Mouse (Mus musculus): Measurements from ENCODE around the gene Dpp9. TPM values are rescaled to one million over a fixed set of nuclear protein-coding genes. Genes with fewer than 3 reads are reported as not detected.
A peak's percentile ranks its signal among the peaks of the same experiment; 100 is the strongest.

Dpp9 gene
- polyA plus RNA-seq, 1 experiment from 2014 or later, result 43.0 TPM

GRCm38 (mm10) chr17:56219251-56219650 lies 546 bp upstream of the Dpp9 start:
- 46% methylated on average over 12 of the region's 12 CpGs for WGBS
- DNase-seq (ENCODE audit: low spot score), result no peak
- no peaks in the 10 kb centered on the region for H3K9me3 ChIP-seq
- peaks cover 36% of the 10 kb centered on the region for H3K4me1 ChIP-seq (replicated peaks)
- H3K4me3 ChIP-seq, result peak overlapping the region; percentile 95
- peaks cover 17% of the 10 kb centered on the region for H3K36me3 ChIP-seq
- H3K27ac ChIP-seq, result peak overlapping the region; percentile 95
- H3K27me3 ChIP-seq (ENCODE audit: insufficient read depth, poor library complexity, severe bottlenecking), result no peaks in the 10 kb centered on the region

DNA sequence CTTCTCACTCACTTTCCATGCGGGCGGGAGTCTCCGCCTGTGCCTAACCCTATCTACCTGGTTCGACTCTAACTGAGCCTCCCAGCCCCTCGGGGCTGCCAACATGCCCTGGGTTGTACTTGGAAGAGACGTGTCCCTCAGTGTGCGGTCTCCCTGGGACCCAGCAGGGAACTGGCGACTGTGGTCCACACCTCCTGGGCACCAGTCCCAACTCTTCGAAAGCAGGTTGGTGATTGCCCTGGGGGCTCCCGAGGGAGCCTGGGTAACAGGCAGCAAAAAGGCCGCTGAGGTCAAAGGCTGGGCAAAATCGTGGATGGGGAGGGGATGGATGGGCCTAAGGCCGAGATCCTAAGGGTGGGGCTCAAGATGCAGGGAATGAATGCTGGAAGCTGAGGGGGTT lies 1.0 kb downstream of the Dpp9 start:
- no peak for DNase-seq (ENCODE audit: low spot score)
- Histone ChIP-seq H3K27me3 (ENCODE audit: insufficient read depth, poor library complexity, severe bottlenecking) (no peaks in the 10 kb centered on the region), H3K4me3 (peak overlapping the region; percentile 95), H3K4me1 (replicated peaks) (peaks cover 36% of the 10 kb centered on the region), H3K9me3 (no peaks in the 10 kb centered on the region), H3K27ac (peak overlapping the region; percentile 95), H3K36me3 (peaks cover 24% of the 10 kb centered on the region)
- 73% methylated on average over 13 of the region's 13 CpGs for WGBS

- Histone ChIP-seq H3K4me3 (no peak overlapping the region), H3K27ac (no peak overlapping the region), H3K9me3 (no peaks in the 10 kb centered on the region), H3K27me3 (ENCODE audit: insufficient read depth, poor library complexity, severe bottlenecking) (no peaks in the 10 kb centered on the region), H3K36me3 (peaks cover 56% of the 10 kb centered on the region), H3K4me1 (replicated peaks) (peaks cover 26% of the 10 kb centered on the region)
- DNase-seq (ENCODE audit: low spot score), result no peak
- 80% methylated on average over 1 of the region's 1 CpGs for WGBS
Measured at GRCm38 (mm10) chr17:56214229-56214628, 4.5 kb downstream of the Dpp9 start.

GRCm38 (mm10) chr17:56212676-56213075 lies 6.0 kb downstream of the Dpp9 start:
- DNase-seq (ENCODE audit: low spot score), result no peak
- Histone ChIP-seq H3K9me3 (no peaks in the 10 kb centered on the region), H3K36me3 (peaks cover 71% of the 10 kb centered on the region), H3K4me3 (no peak overlapping the region), H3K27me3 (ENCODE audit: insufficient read depth, poor library complexity, severe bottlenecking) (no peaks in the 10 kb centered on the region), H3K27ac (no peak overlapping the region), H3K4me1 (replicated peaks) (peaks cover 19% of the 10 kb centered on the region)
- 77% methylated on average over 6 of the region's 6 CpGs for WGBS

GRCm38 (mm10) chr17:56211090-56211489 lies 7.6 kb downstream of the Dpp9 start:
- 97% methylated on average over 2 of the region's 2 CpGs for WGBS
- peaks cover 4% of the 10 kb centered on the region for H3K4me1 ChIP-seq (replicated peaks)
- H3K27ac ChIP-seq, result no peak overlapping the region
- no peak overlapping the region for H3K4me3 ChIP-seq
- H3K27me3 ChIP-seq (ENCODE audit: insufficient read depth, poor library complexity, severe bottlenecking), result no peaks in the 10 kb centered on the region
- no peaks in the 10 kb centered on the region for H3K9me3 ChIP-seq
- DNase-seq (ENCODE audit: low spot score), result no peak
- H3K36me3 ChIP-seq, result peaks cover 81% of the 10 kb centered on the region

DNA sequence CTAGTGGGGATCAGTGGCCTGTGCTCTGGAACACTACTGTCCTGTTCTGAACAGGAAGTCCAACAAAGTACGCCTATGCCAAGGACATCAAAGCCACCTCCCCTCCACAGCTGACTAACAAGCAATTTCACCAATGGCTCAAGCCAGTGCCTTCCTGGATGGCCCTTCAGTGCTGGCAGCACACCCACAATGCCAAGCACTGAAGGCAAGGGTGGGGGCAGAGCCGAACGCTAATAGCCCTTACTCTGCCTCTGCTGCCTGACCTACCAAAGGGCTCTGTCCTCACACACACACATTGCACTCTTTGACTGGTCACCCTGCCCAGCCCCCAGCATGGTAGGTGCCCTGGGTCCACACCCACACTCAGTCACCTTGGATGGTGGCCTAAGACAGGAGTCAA lies 9.9 kb downstream of the Dpp9 start:
- no peaks in the 10 kb centered on the region for H3K9me3 ChIP-seq
- DNase-seq (ENCODE audit: low spot score), result no peak
- 94% methylated on average over 3 of the region's 3 CpGs for WGBS
- no peak overlapping the region for H3K27ac ChIP-seq
- H3K36me3 ChIP-seq, result peaks cover 93% of the 10 kb centered on the region
- no peak overlapping the region for H3K4me3 ChIP-seq
- no peaks in the 10 kb centered on the region for H3K4me1 ChIP-seq (replicated peaks)
- no peaks in the 10 kb centered on the region for H3K27me3 ChIP-seq (ENCODE audit: insufficient read depth, poor library complexity, severe bottlenecking)

DNA sequence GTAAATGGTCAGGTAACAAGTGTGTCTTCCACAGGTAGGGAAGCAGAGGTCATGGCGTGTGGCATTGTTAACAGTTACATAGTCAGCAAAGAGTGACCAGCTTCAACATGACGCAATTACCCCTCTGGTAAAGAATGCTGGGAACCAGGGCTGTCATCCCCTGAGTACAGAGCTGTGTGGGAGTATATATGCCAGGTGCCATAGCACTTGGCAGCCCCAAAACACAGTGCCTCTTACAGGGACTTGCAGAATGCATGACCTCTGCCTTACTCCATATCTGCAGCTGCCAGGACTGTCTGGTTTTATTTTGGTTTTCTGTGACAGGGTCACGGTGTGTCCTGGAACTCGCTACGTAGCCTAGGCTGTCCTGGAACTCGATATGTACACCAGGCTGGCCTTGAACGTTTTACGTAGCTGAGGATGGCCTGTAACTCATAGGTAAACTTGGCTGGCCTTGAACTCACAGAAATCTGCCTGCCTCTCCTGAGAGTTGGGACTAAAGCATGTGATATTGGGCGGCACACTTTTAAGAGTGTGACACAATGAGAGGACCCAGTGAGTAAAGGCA lies 10.7 kb downstream of the Dpp9 start:
- peaks cover 97% of the 10 kb centered on the region for H3K36me3 ChIP-seq
- H3K27me3 ChIP-seq (ENCODE audit: insufficient read depth, poor library complexity, severe bottlenecking), result no peaks in the 10 kb centered on the region
- H3K9me3 ChIP-seq, result no peaks in the 10 kb centered on the region
- no peak overlapping the region for H3K27ac ChIP-seq
- no peak overlapping the region for H3K4me3 ChIP-seq
- 93% methylated on average over 9 of the region's 9 CpGs for WGBS
- H3K4me1 ChIP-seq (replicated peaks), result no peaks in the 10 kb centered on the region
- DNase-seq (ENCODE audit: low spot score), result no peak

DNA sequence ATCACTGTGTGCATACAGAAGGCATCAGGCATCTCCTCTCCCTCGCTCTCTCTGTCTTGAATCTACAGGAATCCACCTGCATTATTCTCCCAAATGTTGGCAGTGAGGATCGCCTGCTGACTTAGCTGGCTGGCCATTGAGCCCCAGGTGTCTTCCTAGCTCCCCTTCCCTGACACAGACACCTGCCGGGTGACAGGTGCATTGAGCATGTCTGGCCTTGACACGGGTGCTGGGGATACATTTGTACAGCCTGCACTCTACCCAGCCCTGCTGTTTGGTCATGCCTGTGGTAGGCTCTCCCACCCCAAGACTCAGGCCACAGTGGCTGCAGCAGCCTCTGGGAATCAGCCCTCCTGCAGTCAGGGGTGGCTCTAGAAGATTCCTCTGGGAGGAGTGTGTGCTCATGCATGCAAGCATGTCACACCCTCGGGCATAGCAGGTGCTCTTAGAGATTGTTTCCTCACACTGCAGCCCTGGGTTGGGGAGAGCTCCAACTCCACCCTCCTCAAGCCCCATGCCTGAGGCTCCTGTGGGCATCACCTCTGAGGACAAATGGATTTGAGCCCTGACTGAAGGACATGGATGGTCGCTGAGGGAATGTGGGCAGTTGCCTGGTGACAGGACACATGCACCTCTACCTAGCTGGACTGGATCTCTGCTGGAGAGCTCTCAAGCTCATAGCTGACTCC lies 11.6 kb downstream of the Dpp9 start:
- H3K4me1 ChIP-seq (replicated peaks), result no peaks in the 10 kb centered on the region
- H3K4me3 ChIP-seq, result no peak overlapping the region
- no peaks in the 10 kb centered on the region for H3K27me3 ChIP-seq (ENCODE audit: insufficient read depth, poor library complexity, severe bottlenecking)
- H3K36me3 ChIP-seq, result peaks cover 100% of the 10 kb centered on the region
- 90% methylated on average over 6 of the region's 6 CpGs for WGBS
- no peaks in the 10 kb centered on the region for H3K9me3 ChIP-seq
- H3K27ac ChIP-seq, result no peak overlapping the region
- DNase-seq (ENCODE audit: low spot score), result no peak

DNA sequence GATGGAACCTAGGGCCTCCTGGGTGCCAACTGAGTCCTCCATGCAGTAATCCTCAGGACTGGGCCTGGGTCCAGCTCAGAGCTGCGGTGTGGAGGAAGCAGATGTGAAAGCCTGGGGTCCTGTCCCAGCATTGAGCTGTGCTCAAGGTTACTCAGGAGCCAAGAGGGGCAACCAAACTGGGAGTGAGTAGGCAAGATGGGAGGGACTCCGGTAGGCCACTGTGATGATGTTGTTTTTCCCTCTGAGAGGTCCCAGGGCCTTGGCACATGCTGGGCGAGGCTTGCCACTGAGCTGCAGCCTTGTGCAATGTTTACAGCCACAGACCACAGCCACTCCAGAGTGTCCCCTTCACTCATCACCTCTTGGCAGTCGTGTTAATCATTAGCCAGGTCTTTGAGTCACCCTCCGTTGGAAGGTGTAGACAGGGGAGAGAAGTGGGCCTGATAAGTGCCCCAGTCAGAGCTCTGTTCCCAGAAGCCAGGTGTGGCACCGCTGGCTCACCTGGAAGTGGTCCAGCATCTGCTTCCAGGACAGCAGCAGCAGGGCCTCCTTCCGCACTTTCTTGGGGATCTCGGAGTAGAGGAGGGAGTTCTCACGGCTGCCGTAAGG lies 12.3 kb downstream of the Dpp9 start:
- Histone ChIP-seq H3K4me3 (no peak overlapping the region), H3K4me1 (replicated peaks) (no peaks in the 10 kb centered on the region), H3K36me3 (peaks cover 100% of the 10 kb centered on the region), H3K27ac (no peak overlapping the region), H3K27me3 (ENCODE audit: insufficient read depth, poor library complexity, severe bottlenecking) (no peaks in the 10 kb centered on the region), H3K9me3 (no peaks in the 10 kb centered on the region)
- WGBS, result 91% methylated on average over 10 of the region's 10 CpGs
- no peak for DNase-seq (ENCODE audit: low spot score)

GRCm38 (mm10) chr17:56203729-56204128 lies 15.0 kb downstream of the Dpp9 start:
- DNase-seq (ENCODE audit: low spot score), result no peak
- no peak overlapping the region for H3K4me3 ChIP-seq
- H3K27me3 ChIP-seq (ENCODE audit: insufficient read depth, poor library complexity, severe bottlenecking), result no peaks in the 10 kb centered on the region
- no peaks in the 10 kb centered on the region for H3K4me1 ChIP-seq (replicated peaks)
- WGBS, result 70% methylated on average over 3 of the region's 3 CpGs
- peaks cover 99% of the 10 kb centered on the region for H3K36me3 ChIP-seq
- no peaks in the 10 kb centered on the region for H3K9me3 ChIP-seq
- H3K27ac ChIP-seq, result no peak overlapping the region

DNA sequence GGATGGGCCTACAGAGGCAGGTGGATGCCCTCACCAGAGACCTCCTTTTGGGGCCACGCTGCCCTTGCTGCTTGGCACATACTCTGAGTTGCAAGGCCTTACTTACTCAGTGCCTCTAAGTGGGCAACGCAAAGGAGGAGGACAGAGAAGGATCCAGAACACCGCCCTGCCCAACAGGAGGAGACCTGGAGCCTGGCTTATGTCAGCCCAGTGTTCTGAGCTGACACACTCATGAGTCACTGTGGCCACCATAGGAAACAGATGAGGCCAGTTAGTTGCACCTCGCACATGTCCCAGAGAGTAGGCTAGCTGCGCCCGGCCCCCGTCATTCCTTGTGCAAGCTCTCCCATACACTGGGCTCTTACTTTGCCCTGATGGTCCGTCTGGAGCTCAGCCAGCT lies 16.2 kb downstream of the Dpp9 start:
- Histone ChIP-seq H3K4me1 (replicated peaks) (no peaks in the 10 kb centered on the region), H3K27me3 (ENCODE audit: insufficient read depth, poor library complexity, severe bottlenecking) (no peaks in the 10 kb centered on the region), H3K36me3 (peaks cover 99% of the 10 kb centered on the region), H3K27ac (no peak overlapping the region), H3K4me3 (no peak overlapping the region), H3K9me3 (peaks cover 2% of the 10 kb centered on the region; the same call in 1 of the 2 replicates)
- DNase-seq (ENCODE audit: low spot score), result no peak
- WGBS, result 94% methylated on average over 8 of the region's 8 CpGs

DNA sequence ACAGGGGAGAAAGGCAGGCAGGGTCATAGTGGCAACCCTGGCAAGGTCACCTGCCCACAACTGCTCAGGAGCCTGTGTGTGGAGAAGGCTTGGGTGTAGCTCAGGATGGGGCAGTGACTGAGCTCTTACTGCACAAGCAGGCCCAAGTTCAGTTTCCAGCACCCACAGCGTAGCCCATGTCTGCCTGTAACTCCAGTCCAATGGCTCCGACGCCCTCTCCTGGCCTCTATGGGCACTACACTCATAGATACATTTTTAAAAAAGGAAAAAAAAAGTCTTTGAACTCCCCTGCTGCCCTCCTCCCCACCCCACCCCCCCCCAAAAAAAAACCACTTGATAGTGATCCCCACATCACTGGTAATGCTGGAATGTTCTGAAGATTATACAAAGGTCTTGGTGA lies 17.1 kb downstream of the Dpp9 start:
- WGBS, result 64% methylated on average over 3 of the region's 3 CpGs
- no peak for DNase-seq (ENCODE audit: low spot score)
- H3K36me3 ChIP-seq, result peaks cover 99% of the 10 kb centered on the region

GRCm38 (mm10) chr17:56200586-56200985 lies 18.1 kb downstream of the Dpp9 start:
- no peak for DNase-seq (ENCODE audit: low spot score)
- H3K27me3 ChIP-seq (ENCODE audit: insufficient read depth, poor library complexity, severe bottlenecking), result no peaks in the 10 kb centered on the region
- H3K9me3 ChIP-seq, result peaks cover 6% of the 10 kb centered on the region; the same call in 1 of the 2 replicates
- H3K36me3 ChIP-seq, result peaks cover 99% of the 10 kb centered on the region
- WGBS, result 85% methylated on average over 9 of the region's 9 CpGs
- no peak overlapping the region for H3K4me3 ChIP-seq
- H3K27ac ChIP-seq, result no peak overlapping the region
- no peaks in the 10 kb centered on the region for H3K4me1 ChIP-seq (replicated peaks)

More for the DNA sequence above, 17.1 kb downstream of the Dpp9 start:
- Histone ChIP-seq H3K4me3 (no peak overlapping the region), H3K9me3 (peaks cover 6% of the 10 kb centered on the region; the same call in 1 of the 2 replicates), H3K27ac (no peak overlapping the region), H3K27me3 (ENCODE audit: insufficient read depth, poor library complexity, severe bottlenecking) (no peaks in the 10 kb centered on the region), H3K4me1 (replicated peaks) (no peaks in the 10 kb centered on the region)
